Mouse (Mus musculus): ENCODE data around the gene Hint1. TPM values are rescaled to one million over a fixed set of nuclear protein-coding genes. Genes with fewer than 3 reads are reported as not detected.

Gene Hint1
- polyA plus RNA-seq, 1 experiment from 2014 or later = 519 TPM

GRCm38 (mm10) chr11:54902333-54903323 lies 36.4 kb downstream of the Hint1 start, which contains the start of gene Gpx3:
TSS of gene Gpx3 (plus strand) at chr11:54902453.
- H3K27ac ChIP-seq = no peak within 1 kb of the TSS

GRCm38 (mm10) chr11:54903339-54903738 lies 37.2 kb downstream of the Hint1 start:
- Histone ChIP-seq H3K9me3 (replicated peaks) (no peaks in the 10 kb centered on the region), H3K36me3 (no peaks in the 10 kb centered on the region), H3K27me3 (peaks cover 19% of the 10 kb centered on the region), H3K4me1 (replicated peaks) (peaks cover 33% of the 10 kb centered on the region), H3K4me2 (peak overlapping the region; percentile 70), H3K9ac (no peak overlapping the region), H3K27ac (no peak overlapping the region), H3K4me3 (replicated peaks) (peak overlapping the region; percentile 45)
- WGBS (ENCODE audit: insufficient replicate concordance) = 48% methylated on average over 5 of the region's 5 CpGs
- ATAC-seq (ENCODE audit: low read depth) (no peak), DNase-seq (no peak)

More at GRCm38 (mm10) chr11:54902333-54903323, 36.4 kb downstream of the Hint1 start, which contains the start of gene Gpx3:
- WGBS (ENCODE audit: insufficient replicate concordance) = 15% methylated on average over 45 of the region's 45 CpGs
- Histone ChIP-seq H3K4me3 (replicated peaks) (peak within 1 kb of the TSS; percentile 45), H3K9ac (peak within 1 kb of the TSS; percentile 44; the same call in 1 of the 2 replicates), H3K4me1 (replicated peaks) (peaks cover 33% of the 10 kb centered on the region), H3K9me3 (replicated peaks) (no peaks in the 10 kb centered on the region), H3K27me3 (peaks cover 19% of the 10 kb centered on the region), H3K4me2 (peak within 1 kb of the TSS; percentile 70), H3K36me3 (no peaks in the 10 kb centered on the region)
- DNase-seq (peak; percentile 22), ATAC-seq (ENCODE audit: low read depth) (peak; percentile 67)

- Histone ChIP-seq H3K4me2 (no peak overlapping the region), H3K9me3 (replicated peaks) (no peaks in the 10 kb centered on the region), H3K4me3 (replicated peaks) (no peak overlapping the region), H3K4me1 (replicated peaks) (peaks cover 33% of the 10 kb centered on the region), H3K27me3 (peaks cover 19% of the 10 kb centered on the region), H3K9ac (no peak overlapping the region), H3K27ac (no peak overlapping the region), H3K36me3 (no peaks in the 10 kb centered on the region; the same call in 1 of the 2 replicates)
- ATAC-seq (ENCODE audit: low read depth) (0 out of 2 replicates have a peak, but pooled peaks have one; percentile 21), DNase-seq (no peak)
- 53% methylated on average over 4 of the region's 4 CpGs for WGBS (ENCODE audit: insufficient replicate concordance)
Observed at GRCm38 (mm10) chr11:54903940-54904706, 37.9 kb downstream of the Hint1 start.

- no peak overlapping the region for H3K27ac ChIP-seq
- H3K4me3 ChIP-seq (replicated peaks) = no peak overlapping the region
Observed at GRCm38 (mm10) chr11:54905086-54905485, 38.9 kb downstream of the Hint1 start.

GRCm38 (mm10) chr11:54905931-54906330 lies 39.7 kb downstream of the Hint1 start:
- no peak overlapping the region for H3K4me3 ChIP-seq (replicated peaks)
- ATAC-seq (ENCODE audit: low read depth) (peak; percentile 56), DNase-seq (no peak)
- H3K4me1 ChIP-seq (replicated peaks) = peaks cover 33% of the 10 kb centered on the region
- no peak overlapping the region for H3K27ac ChIP-seq
- 61% methylated on average over 4 of the region's 4 CpGs for WGBS (ENCODE audit: insufficient replicate concordance)
- peaks cover 2% of the 10 kb centered on the region for H3K36me3 ChIP-seq
- no peak overlapping the region for H3K9ac ChIP-seq
- peaks cover 19% of the 10 kb centered on the region for H3K27me3 ChIP-seq
- H3K4me2 ChIP-seq = no peak overlapping the region
- no peaks in the 10 kb centered on the region for H3K9me3 ChIP-seq (replicated peaks)

More at GRCm38 (mm10) chr11:54905086-54905485, 38.9 kb downstream of the Hint1 start:
- H3K9me3 ChIP-seq (replicated peaks) = no peaks in the 10 kb centered on the region
- 75% methylated on average over 3 of the region's 3 CpGs for WGBS (ENCODE audit: insufficient replicate concordance)
- H3K4me2 ChIP-seq = no peak overlapping the region
- DNase-seq (no peak), ATAC-seq (ENCODE audit: low read depth) (no peak)
- H3K27me3 ChIP-seq = peaks cover 19% of the 10 kb centered on the region
- H3K9ac ChIP-seq = no peak overlapping the region
- no peaks in the 10 kb centered on the region; the same call in 1 of the 2 replicates for H3K36me3 ChIP-seq
- H3K4me1 ChIP-seq (replicated peaks) = peaks cover 33% of the 10 kb centered on the region

GRCm38 (mm10) chr11:54906466-54906865 lies 40.3 kb downstream of the Hint1 start:
- ATAC-seq (ENCODE audit: low read depth) (no peak), DNase-seq (no peak)
- 48% methylated on average over 4 of the region's 4 CpGs for WGBS (ENCODE audit: insufficient replicate concordance)
- Histone ChIP-seq H3K9me3 (replicated peaks) (no peaks in the 10 kb centered on the region), H3K4me1 (replicated peaks) (peaks cover 33% of the 10 kb centered on the region), H3K9ac (no peak overlapping the region), H3K27ac (no peak overlapping the region), H3K4me3 (replicated peaks) (no peak overlapping the region), H3K4me2 (no peak overlapping the region), H3K36me3 (peaks cover 7% of the 10 kb centered on the region), H3K27me3 (peaks cover 19% of the 10 kb centered on the region)

- H3K4me2 ChIP-seq = no peak overlapping the region
- no peak overlapping the region for H3K9ac ChIP-seq
- H3K36me3 ChIP-seq = peaks cover 7% of the 10 kb centered on the region
- DNase-seq (no peak), ATAC-seq (ENCODE audit: low read depth) (no peak)
- WGBS (ENCODE audit: insufficient replicate concordance) = 74% methylated on average over 5 of the region's 5 CpGs
- H3K4me3 ChIP-seq (replicated peaks) = no peak overlapping the region
- peaks cover 13% of the 10 kb centered on the region for H3K27me3 ChIP-seq
- no peak overlapping the region for H3K27ac ChIP-seq
- H3K9me3 ChIP-seq (replicated peaks) = no peaks in the 10 kb centered on the region
- peaks cover 33% of the 10 kb centered on the region for H3K4me1 ChIP-seq (replicated peaks)
Observed at GRCm38 (mm10) chr11:54907259-54907658, 41.1 kb downstream of the Hint1 start.

GRCm38 (mm10) chr11:54909273-54909672 lies 43.1 kb downstream of the Hint1 start:
- Histone ChIP-seq H3K4me2 (no peak overlapping the region), H3K9me3 (replicated peaks) (no peaks in the 10 kb centered on the region), H3K9ac (no peak overlapping the region), H3K27ac (no peak overlapping the region), H3K27me3 (no peaks in the 10 kb centered on the region), H3K36me3 (peaks cover 8% of the 10 kb centered on the region), H3K4me3 (replicated peaks) (no peak overlapping the region), H3K4me1 (replicated peaks) (peaks cover 16% of the 10 kb centered on the region)
- DNase-seq = no peak
- 78% methylated on average over 11 of the region's 11 CpGs for WGBS (ENCODE audit: insufficient replicate concordance)
- no peak for ATAC-seq (ENCODE audit: low read depth)

GRCm38 (mm10) chr11:54910081-54910665 lies 44.0 kb downstream of the Hint1 start:
- Histone ChIP-seq H3K36me3 (peaks cover 17% of the 10 kb centered on the region), H3K9ac (no peak overlapping the region), H3K4me1 (replicated peaks) (peaks cover 12% of the 10 kb centered on the region; the same call in 1 of the 2 replicates), H3K27ac (no peak overlapping the region), H3K4me2 (no peak overlapping the region), H3K9me3 (replicated peaks) (no peaks in the 10 kb centered on the region), H3K4me3 (replicated peaks) (no peak overlapping the region), H3K27me3 (no peaks in the 10 kb centered on the region)
- ATAC-seq (ENCODE audit: low read depth) (no peak), DNase-seq (no peak)
- 85% methylated on average over 12 of the region's 12 CpGs for WGBS (ENCODE audit: insufficient replicate concordance)

- Histone ChIP-seq H3K4me2 (no peak overlapping the region), H3K4me3 (replicated peaks) (no peak overlapping the region), H3K36me3 (peaks cover 24% of the 10 kb centered on the region), H3K4me1 (replicated peaks) (peaks cover 4% of the 10 kb centered on the region; the same call in 1 of the 2 replicates), H3K27me3 (no peaks in the 10 kb centered on the region), H3K9me3 (replicated peaks) (no peaks in the 10 kb centered on the region), H3K27ac (no peak overlapping the region), H3K9ac (no peak overlapping the region)
- 62% methylated on average over 3 of the region's 3 CpGs for WGBS (ENCODE audit: insufficient replicate concordance)
- DNase-seq (no peak), ATAC-seq (ENCODE audit: low read depth) (no peak)
Observed at GRCm38 (mm10) chr11:54911201-54911600, 45.0 kb downstream of the Hint1 start.
